Mouse (Mus musculus): Measurements from ENCODE around the gene Prdm13.

DNA sequence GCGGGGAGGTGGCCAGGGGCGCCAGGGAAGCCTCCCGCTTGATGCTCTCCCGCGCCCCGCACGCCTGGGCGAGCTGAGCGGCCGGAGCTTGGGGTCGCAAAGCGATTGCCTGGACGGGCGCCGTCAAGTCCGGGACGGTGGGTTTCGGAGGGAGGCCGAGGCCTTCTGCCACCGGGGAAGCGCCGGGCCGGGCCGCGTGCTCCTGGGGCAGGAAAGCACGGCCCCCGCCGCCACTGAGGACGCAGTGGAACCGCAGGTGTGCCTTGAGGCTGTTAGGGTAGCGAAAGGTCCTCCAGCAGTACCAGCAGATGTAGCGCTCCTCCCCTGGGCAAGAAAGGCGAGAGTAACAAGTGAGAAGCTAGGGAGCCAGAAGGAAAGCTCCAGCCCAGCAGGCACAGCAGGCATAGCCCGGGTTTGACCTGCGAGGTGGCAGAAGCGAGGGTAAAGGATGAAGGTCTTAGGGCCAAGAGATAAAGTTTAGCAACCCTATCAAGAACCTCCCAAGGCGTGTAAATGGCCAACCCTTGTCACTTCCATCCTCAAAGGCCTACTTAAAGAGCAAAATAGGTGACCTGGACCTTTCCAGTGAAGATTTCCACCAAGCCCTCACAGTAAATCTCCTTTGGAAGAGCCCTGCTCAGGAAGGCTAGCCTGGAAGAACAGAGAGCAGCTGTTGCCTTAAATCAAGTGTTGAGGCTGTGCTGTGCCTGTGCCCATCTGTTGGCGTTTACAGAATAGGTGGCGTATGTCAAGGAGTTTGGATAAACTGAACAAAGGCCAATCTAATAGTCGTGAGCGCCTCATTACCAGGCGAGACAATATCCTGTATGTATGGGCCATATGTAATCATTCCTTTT lies 5.9 kb downstream of the Prdm13 start:
- no peak for TF ChIP-seq POLR2A (IDR thresholded peaks at IDR 0.05; ENCODE audit: extremely low read depth, insufficient read depth, low read length)
- TF ChIP-seq CTCF (IDR thresholded peaks at IDR 0.05; ENCODE audit: extremely low read depth, insufficient read depth, low read length), result no peak

Measured in cortical plate, adult 2 months (tissue).